Mouse (Mus musculus): ENCODE measurements around the gene Hdgfl2. TPM values are rescaled to one million over a fixed set of nuclear protein-coding genes. Genes with fewer than 3 reads are reported as not detected.

Gene Hdgfl2
- 145 TPM for polyA plus RNA-seq (2017; shearing (Covaris generic))

DNA sequence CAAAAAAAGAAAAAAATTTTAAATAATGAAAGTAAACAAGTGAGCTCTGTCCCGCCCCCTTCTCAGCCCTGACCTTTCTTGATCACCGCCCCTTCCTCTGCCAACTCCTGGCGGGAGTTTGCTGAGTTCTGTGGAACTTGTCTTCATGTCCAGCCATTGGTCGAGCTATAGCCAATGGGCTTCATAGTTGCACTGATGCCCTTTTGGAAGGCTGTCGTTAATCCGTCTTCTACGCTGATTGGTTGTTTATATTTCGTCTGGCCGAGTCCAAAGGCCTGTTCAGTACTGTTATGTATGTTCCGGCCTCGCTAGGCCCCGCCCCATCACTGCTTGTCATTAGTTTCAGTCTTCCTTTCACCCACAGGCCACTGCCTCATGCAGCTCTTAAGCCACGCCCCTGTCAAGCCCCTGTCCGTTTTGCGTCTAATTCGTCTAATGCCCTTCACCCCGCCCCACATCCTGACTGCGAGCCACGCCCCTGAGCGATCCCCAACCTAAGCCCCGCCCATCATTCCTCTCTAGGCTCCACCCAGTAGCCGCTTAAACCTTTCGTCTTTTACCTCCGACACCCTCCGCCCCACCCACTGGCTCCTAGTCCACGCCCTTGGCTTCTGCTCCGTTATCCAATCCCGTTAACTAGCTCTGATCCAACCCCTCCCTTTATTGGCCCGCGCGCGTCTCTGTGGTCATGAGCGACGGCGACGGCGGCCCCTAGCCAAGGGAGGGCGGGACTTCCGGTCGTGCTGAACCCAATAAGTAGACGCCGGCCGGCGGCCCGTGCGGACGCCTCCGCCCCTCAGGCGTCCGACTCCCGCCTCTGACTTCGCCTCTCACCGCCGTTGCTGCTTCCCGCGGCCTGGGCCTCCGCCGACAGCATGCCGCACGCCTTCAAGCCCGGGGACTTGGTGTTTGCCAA, at the start of gene Hdgfl2:
Gene Hdgfl2 (plus strand): TSS at position 755 of the 916 bp plus-strand sequence.

DNA sequence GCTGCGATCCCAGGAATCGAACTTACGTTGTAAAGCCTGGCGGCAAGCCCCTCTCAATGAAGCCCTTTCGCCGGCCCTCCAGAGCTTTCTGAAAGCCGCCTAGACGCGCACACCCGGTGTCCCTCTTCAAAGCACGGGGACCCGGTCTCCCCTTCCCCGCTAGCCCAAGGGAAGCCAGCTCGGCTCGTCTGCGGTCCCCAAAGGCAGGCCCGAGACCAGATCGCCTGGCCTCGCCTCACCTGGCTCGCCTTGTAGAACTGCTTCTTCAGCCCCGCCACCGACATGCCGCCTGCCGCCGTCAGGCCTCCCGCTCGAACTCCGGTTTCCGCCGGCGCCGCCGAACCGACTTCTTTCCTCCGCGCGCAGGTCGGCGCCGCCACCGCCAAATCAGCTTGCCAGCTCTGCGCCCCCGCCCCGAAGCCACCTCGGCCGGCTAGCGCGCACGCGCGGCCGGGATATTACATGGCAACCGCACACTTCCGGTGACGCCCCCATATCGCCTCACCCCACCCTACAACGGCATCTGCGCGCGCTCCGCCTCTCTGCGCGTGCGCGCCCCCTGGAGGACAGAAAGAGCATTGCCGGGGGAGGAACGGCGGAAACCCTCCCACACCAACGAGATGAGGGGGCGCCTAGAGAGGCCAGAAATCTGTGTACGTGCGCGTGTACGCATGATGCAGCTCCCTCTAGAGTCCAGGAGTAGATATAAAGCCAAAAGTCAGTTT, 43.1 kb upstream of the Hdgfl2 start, which contains the start of gene Sh3gl1:
Gene Sh3gl1 (minus strand): TSS at position 460 of the 725 bp plus-strand sequence.

GRCm38 (mm10) chr17:56040030-56040856, 39.2 kb upstream of the Hdgfl2 start, which contains the start of gene Chaf1a:
TSS of gene Chaf1a (plus strand) at chr17:56040439.

GRCm38 (mm10) chr17:56074827-56075208, 4.6 kb upstream of the Hdgfl2 start, which contains the start of gene Ubxn6:
TSS of gene Ubxn6 (minus strand) at chr17:56075028.

DNA sequence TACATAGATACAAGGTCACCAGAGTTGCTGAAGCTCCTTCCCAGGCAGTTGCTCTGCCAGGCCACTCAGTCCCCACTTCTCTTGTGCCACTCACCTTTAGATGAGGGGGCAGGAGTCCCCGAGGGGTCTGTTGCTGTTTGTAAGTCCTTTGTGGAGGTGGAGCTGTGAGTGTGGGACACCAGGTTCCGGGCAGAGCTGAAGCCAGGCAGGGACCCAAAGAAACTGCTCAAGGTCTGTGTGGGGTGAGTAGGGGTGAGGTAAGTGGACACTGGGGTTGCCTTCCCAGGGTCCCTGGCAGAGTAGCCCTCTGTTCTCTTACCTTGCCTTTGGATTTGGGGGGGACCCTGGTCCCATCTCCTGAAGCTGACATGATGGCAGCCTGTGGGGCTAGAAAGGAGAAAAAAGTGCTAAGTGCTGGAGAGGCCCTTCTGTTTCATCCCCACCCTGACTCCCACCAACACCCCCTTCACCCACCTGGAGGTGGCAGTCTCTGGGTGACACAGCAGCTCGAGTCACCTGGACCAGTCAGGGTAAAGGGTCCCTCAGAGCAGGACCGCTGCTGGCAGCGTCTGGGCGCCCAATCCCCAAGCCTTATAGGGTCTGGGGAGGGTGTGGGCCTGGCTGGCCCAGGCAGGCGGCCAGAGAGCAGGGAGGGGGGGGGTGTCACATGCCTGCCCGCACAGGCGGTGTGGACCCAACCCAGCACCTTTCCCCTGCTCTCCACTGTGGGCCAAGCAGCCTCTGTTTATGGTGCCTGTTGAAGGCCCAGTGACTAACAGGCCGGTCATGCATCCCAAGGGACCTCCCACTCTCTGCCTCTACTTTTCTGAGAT, 30.0 kb downstream of the Hdgfl2 start, which contains the start of gene Plin4:
Gene Plin4 (minus strand): TSS at position 585 of the 833 bp plus-strand sequence.

GRCm38 (mm10) chr17:56117251-56117710, 37.8 kb downstream of the Hdgfl2 start, which contains the start of gene Plin5:
TSS of gene Plin5 (minus strand) at chr17:56117596.

DNA sequence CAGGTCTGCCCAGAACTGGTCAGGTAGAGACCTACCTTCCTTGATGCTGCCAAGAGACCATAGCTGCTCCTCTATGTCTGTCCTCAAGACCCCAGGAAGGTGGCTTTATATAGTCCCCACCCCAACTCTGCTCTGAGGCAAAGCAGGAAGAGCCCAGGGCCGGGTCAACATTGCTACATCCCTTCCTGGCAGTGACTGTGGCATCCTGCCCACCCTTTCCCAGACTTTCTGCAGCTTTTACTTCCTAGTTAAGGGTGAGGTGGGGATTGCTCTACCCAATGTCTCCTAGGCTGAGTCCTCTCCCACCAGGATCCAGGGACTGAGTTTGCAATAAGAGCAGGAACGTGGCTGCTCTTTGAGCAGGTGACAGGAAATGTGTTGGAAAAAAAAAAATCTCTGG, 42.4 kb downstream of the Hdgfl2 start, which contains the start of gene Lrg1:
Gene Lrg1 (minus strand): TSS at position 176 of the 400 bp plus-strand sequence.

DNA sequence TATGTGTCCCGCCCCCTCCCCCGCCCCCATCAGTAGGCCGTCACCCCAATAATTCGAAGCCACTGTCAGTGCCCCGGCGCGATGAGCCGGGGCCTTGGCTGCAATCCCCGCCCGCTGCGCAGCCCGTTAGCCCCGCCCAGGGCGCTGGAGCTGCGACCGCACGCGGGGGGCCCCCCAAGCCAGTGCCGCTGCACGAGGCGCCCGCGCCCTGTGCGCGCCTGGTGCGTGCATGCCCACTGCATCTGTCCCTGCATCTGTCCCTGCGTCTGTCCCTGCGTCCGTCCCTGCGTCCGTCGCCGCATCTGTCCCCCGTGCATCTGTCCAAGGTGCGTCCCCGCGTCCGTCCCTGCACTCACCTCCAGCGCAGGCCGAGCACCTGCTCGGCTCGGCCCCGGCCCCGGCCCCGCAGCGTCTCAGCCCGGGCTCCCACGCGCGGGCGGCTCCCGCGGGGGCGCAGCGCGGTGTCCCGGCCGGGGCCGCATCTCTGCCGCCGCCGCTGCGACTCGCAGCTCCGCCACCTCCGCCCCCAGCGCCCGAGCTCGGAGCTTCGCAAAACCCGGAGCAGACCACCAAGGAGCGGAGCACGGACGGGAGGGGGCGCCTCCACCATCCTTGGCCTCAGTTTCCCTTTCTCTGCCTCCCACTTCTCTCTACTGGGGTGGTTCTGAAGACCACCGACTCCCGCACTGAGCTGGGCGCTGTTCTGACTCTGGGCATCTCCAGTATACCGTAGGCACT, 60.6 kb downstream of the Hdgfl2 start, which contains the start of gene Sema6b:
Gene Sema6b (minus strand): TSS at position 486 of the 738 bp plus-strand sequence.

Other genes with a start within 250 kb of the Hdgfl2 start
- gene Zfp119a, start 200.7 kb upstream of the Hdgfl2 start, polyA plus RNA-seq (2017; shearing (Covaris generic)): 26.8 TPM
- gene Zfp959, start 187.5 kb upstream of the Hdgfl2 start, polyA plus RNA-seq (2017; shearing (Covaris generic)): 31.1 TPM
- 15.2 TPM for gene Zfp119b, start 130.1 kb upstream of the Hdgfl2 start, polyA plus RNA-seq (2017; shearing (Covaris generic))
- 48.5 TPM for gene Ebi3, start 127.0 kb upstream of the Hdgfl2 start, polyA plus RNA-seq (2017; shearing (Covaris generic))
- 40.2 TPM for gene Yju2, start 120.5 kb upstream of the Hdgfl2 start, polyA plus RNA-seq (2017; shearing (Covaris generic))
- gene Shd, start 109.2 kb upstream of the Hdgfl2 start, polyA plus RNA-seq (2017; shearing (Covaris generic)): 0.19 TPM
- not detected for gene Fsd1, start 93.1 kb upstream of the Hdgfl2 start, polyA plus RNA-seq (2017; shearing (Covaris generic))
- 0.24 TPM for gene Stap2, start 74.0 kb upstream of the Hdgfl2 start, polyA plus RNA-seq (2017; shearing (Covaris generic))
- gene Mpnd, start 73.9 kb upstream of the Hdgfl2 start, polyA plus RNA-seq (2017; shearing (Covaris generic)): 29.7 TPM
- 149 TPM for gene Sh3gl1, start 43.0 kb upstream of the Hdgfl2 start, polyA plus RNA-seq (2017; shearing (Covaris generic))
- 0.52 TPM for gene Chaf1a, start 39.2 kb upstream of the Hdgfl2 start, polyA plus RNA-seq (2017; shearing (Covaris generic))
- 82.8 TPM for gene Ubxn6, start 4.6 kb upstream of the Hdgfl2 start, polyA plus RNA-seq (2017; shearing (Covaris generic))
- gene Plin4, start 30.2 kb downstream of the Hdgfl2 start, polyA plus RNA-seq (2017; shearing (Covaris generic)): not detected
- gene Plin5, start 38.0 kb downstream of the Hdgfl2 start, polyA plus RNA-seq (2017; shearing (Covaris generic)): not detected
- not detected for gene Lrg1, start 42.4 kb downstream of the Hdgfl2 start, polyA plus RNA-seq (2017; shearing (Covaris generic))
- gene Sema6b, start 60.7 kb downstream of the Hdgfl2 start, polyA plus RNA-seq (2017; shearing (Covaris generic)): not detected
- gene Tnfaip8l1, start 82.8 kb downstream of the Hdgfl2 start, polyA plus RNA-seq (2017; shearing (Covaris generic)): 40.2 TPM
- gene Mydgf, start 104.3 kb downstream of the Hdgfl2 start, polyA plus RNA-seq (2017; shearing (Covaris generic)): 74.8 TPM
- gene Dpp9, start 139.3 kb downstream of the Hdgfl2 start, polyA plus RNA-seq (2017; shearing (Covaris generic)): 29.9 TPM
- 2.6 TPM for gene Fem1a, start 177.2 kb downstream of the Hdgfl2 start, polyA plus RNA-seq (2017; shearing (Covaris generic))
- gene Ticam1, start 197.2 kb downstream of the Hdgfl2 start, polyA plus RNA-seq (2017; shearing (Covaris generic)): 9.7 TPM
- gene Plin3, start 213.2 kb downstream of the Hdgfl2 start, polyA plus RNA-seq (2017; shearing (Covaris generic)): 42.3 TPM
- not detected for gene Arrdc5, start 220.7 kb downstream of the Hdgfl2 start, polyA plus RNA-seq (2017; shearing (Covaris generic))
- gene Uhrf1, start 223.7 kb downstream of the Hdgfl2 start, polyA plus RNA-seq (2017; shearing (Covaris generic)): 14.2 TPM
- gene Kdm4b, start 246.4 kb downstream of the Hdgfl2 start, polyA plus RNA-seq (2017; shearing (Covaris generic)): 8.6 TPM